Mouse (Mus musculus) c-Kit-positive CD71-positive TER-119-positive erythroid progenitor cells, embryonic 14.5 days (primary cell): ENCODE data around the gene Pirt.

ENCODE experiments used
- DNase-seq: peaks from one replicate; pipeline ENCODE4 v3.0.0-alpha.2; 2013; ENCODE audit warnings: low spot score

Pirt gene

GRCm38 (mm10) chr11:66946521-66946920, 34.7 kb downstream of the Pirt start:
- no peak for DNase-seq

DNA sequence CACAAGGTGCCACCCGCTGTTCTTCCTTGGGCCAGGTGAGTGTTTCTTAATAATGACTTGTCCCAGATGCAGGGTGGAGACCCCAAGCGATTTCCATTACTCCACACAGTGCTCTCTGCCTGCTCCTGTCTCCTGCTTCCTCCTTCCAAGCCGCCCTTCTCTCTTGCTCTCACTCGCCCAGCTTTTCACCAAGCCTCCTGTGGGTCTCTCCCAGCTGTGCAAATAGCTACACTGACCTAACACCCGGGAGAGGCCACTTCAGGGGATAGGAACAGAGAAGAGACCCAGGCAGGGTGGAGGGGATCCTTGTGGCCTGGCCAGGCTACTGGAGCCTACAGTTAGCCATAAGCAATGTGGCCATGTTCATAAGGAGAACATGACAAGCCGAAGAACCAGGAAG, 35.1 kb downstream of the Pirt start:
- DNase-seq: no peak

GRCm38 (mm10) chr11:66956303-66956702, 44.5 kb downstream of the Pirt start, which contains the start of gene Tmem238l:
Tmem238l (plus strand) TSS chr11:66956638.
- no peak for DNase-seq

GRCm38 (mm10) chr11:66960797-66961196, 49.0 kb downstream of the Pirt start:
- no peak for DNase-seq

- DNase-seq: no peak
Observed at GRCm38 (mm10) chr11:66961447-66962176, 49.8 kb downstream of the Pirt start.

- DNase-seq: no peak
Observed at GRCm38 (mm10) chr11:66963462-66963861, 51.7 kb downstream of the Pirt start.

- DNase-seq: no peak
Observed at GRCm38 (mm10) chr11:66966500-66967116, 54.8 kb downstream of the Pirt start.

DNA sequence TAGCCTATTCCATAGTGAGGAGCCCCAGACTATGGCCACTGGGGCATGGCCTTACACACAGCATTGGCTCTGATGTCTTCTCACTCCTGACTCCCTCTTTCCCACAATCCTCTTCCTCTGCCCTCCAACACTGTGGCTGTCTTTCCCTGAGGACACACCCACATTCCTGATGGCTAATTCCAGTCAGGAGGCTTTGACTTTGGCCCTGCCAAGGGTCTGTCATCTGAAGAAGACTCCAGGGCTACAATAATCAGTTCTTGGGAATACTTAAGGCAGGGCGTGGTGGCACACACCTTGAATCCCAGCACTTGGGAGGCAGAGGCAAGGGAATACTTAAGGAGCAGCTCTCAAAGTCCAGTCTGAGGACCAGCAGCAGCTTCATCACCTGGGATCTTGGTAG, 56.8 kb downstream of the Pirt start:
- no peak for DNase-seq

GRCm38 (mm10) chr11:66973507-66973906, 61.7 kb downstream of the Pirt start:
- DNase-seq: no peak

GRCm38 (mm10) chr11:66975606-66976330, 64.0 kb downstream of the Pirt start:
- DNase-seq: no peak
